ENCODE assay signal across 14 mouse cellular contexts in genomic region chr8:91922211-91922874, GRCm38 (mm10).
DNase-seq lines count a peak whose midpoint lies in the region; ATAC-seq lines count a peak whose summit lies in the region.
"Had no signal": no experiment of that assay in that cellular context is flagged by ENCODE, and none has a peak within 500 bp of the region (broad histone marks: within the 10 kb centered on the region; RNA-seq: fewer than 3 reads in every experiment).

No protein-coding gene starts in this region.

- peak; percentile 6 to 31 for DNase-seq in left cerebral cortex, adult 18-20 months (ENCODE audit: low spot score in 2 of 2)
- DNase-seq in left cerebral cortex, postnatal 10 days (ENCODE audit: extremely low spot score in 1 of 2, low spot score in 2 of 2): no peak
- peak; percentile 18 to 36 for DNase-seq in right cerebral cortex, postnatal 36 days (ENCODE audit: low spot score in 2 of 2)
- DNase-seq in right cerebral cortex, postnatal 14 days: no peak
- peak; percentile 93 for DNase-seq in fat pad, adult 2 months (ENCODE audit: extremely low read depth, low read depth, low spot score)
- no peak for DNase-seq in adrenal gland, adult (ENCODE audit: inconsistent age in 2 of 2, low spot score in 1 of 2)
- DNase-seq: adrenal gland, postnatal 25 days; cerebellum, adult 18-20 months; gastrocnemius, adult 2 months; heart, postnatal 4 days; thymus, postnatal 14 days had no signal

- intact Hi-C loops in left cerebral cortex, postnatal 10 days (cut with DNase I): no loop called here

- no peak for ATAC-seq in erythroid progenitor cell, adult 5-6 weeks (replicated peaks; ENCODE audit: low FRiP score, poor library complexity, severe bottlenecking)
- ATAC-seq: CD4-positive, CD25-positive, alpha-beta regulatory T cell, adult 4 months; inflammation-experienced regulatory T-cells, adult 6 months had no signal

Comparison
In these comparisons a context has a peak if more than half of its experiments do, and no peak if none do; other contexts are left out.
1. DNase-seq: peak in left cerebral cortex, adult 18-20 months (2 of 2), right cerebral cortex, postnatal 36 days (2 of 2) and fat pad, adult 2 months (single experiment); none in left cerebral cortex, postnatal 10 days (0 of 2), right cerebral cortex, postnatal 14 days (single experiment) and adrenal gland, adult (0 of 2).